10 mouse cellular contexts compared by ENCODE assay signal in the genomic region with DNA sequence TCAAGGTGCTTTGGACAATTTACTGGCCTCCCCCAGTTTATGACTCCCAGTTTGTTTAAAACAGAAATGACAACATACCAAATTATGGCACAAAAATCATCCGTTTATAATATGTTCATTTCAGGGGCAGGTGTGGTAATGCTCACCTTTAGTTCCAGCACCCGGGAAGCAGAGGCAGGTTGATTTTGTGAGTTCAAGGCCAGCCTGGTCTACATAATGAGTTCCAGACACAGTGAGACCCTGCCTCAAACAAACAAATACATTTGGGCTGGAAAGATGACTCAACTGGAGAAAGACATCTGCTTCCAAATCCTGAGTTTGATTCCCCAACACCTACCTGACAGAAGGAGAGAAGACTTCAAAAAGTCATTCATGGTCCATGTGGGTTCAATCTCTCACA. TPM values are rescaled to one million over a fixed set of nuclear protein-coding genes. Genes with fewer than 3 reads are reported as not detected.
A peak's percentile ranks its signal among the peaks of the same experiment; 100 is the strongest.
DNase-seq lines count a peak whose midpoint lies in the region; ATAC-seq and TF ChIP-seq lines count a peak whose summit lies in the region.
"Had no signal": no experiment of that assay in that cellular context is flagged by ENCODE, and none has a peak within 500 bp of the region (broad histone marks: within the 10 kb centered on the region; RNA-seq: fewer than 3 reads in every experiment).

No protein-coding gene starts in this region.

- H3K4me2 ChIP-seq in neural tube, embryonic 11.5 days (ENCODE audit: low read depth), result peak overlapping the region; percentile 91
- H3K4me2 ChIP-seq in liver, embryonic 13.5 days, result peak overlapping the region; percentile 88
- peak overlapping the region; percentile 72; the same call in 1 of the 2 replicates for H3K4me2 ChIP-seq in stomach, postnatal 0 days (replicated peaks; ENCODE audit: low read depth)

- TF ChIP-seq EP300 in stomach, postnatal 0 days (optimal IDR thresholded peaks at IDR 0.05), result no peak

- no peak for TF ChIP-seq CTCF in stomach, postnatal 0 days (IDR thresholded peaks at IDR 0.05; ENCODE audit: low read depth)

- no peak for ATAC-seq in neural tube, embryonic 11.5 days (ENCODE audit: insufficient read depth, low FRiP score, low TSS enrichment)
- no peak for ATAC-seq in liver, embryonic 13.5 days (ENCODE audit: low read depth)
- no peak for ATAC-seq in stomach, postnatal 0 days (ENCODE audit: low FRiP score, low TSS enrichment)

- no peaks in the 10 kb centered on the region for H3K9me3 ChIP-seq in neural tube, embryonic 11.5 days (ENCODE audit: control insufficient read depth, low read length)
- no peaks in the 10 kb centered on the region for H3K9me3 ChIP-seq in liver, embryonic 13.5 days (replicated peaks)
- H3K9me3 ChIP-seq in stomach, postnatal 0 days (ENCODE audit: control insufficient read depth, low read length), result 0 out of 2 replicates have a peak, but pooled peaks cover under 1% of the 10 kb centered on the region

- no peak overlapping the region for H3K9ac ChIP-seq in neural tube, embryonic 11.5 days (ENCODE audit: low read length)
- H3K9ac ChIP-seq in liver, embryonic 13.5 days, result peak overlapping the region; percentile 91; the same call in 1 of the 2 replicates
- no peak overlapping the region for H3K9ac ChIP-seq in stomach, postnatal 0 days (ENCODE audit: low read length)

- H3K4me3 ChIP-seq in neural tube, embryonic 11.5 days (ENCODE audit: low read depth, low read length), result no peak overlapping the region
- peak overlapping the region; percentile 87 for H3K4me3 ChIP-seq in liver, embryonic 13.5 days (replicated peaks)
- no peak overlapping the region for H3K4me3 ChIP-seq in stomach, postnatal 0 days (ENCODE audit: low read depth, low read length)

- no peaks in the 10 kb centered on the region for H3K27me3 ChIP-seq in neural tube, embryonic 11.5 days (ENCODE audit: control insufficient read depth, insufficient read depth, low read length)
- no peaks in the 10 kb centered on the region for H3K27me3 ChIP-seq in liver, embryonic 13.5 days
- H3K27me3 ChIP-seq in stomach, postnatal 0 days (ENCODE audit: control insufficient read depth, insufficient read depth, low read length), result no peaks in the 10 kb centered on the region

- WGBS in neural tube, embryonic 11.5 days, result 77% methylated on average over 2 of the region's 2 CpGs
- WGBS in liver, embryonic 13.5 days (ENCODE audit: insufficient replicate concordance), result 68% methylated on average over 2 of the region's 2 CpGs
- 62% methylated on average over 2 of the region's 2 CpGs for WGBS in stomach, postnatal 0 days

- DNase-seq in cerebellum, adult 9-10 months, result peak; percentile 66
- DNase-seq in cerebellum, postnatal 14 days, result no peak
- no peak for DNase-seq in neural tube, embryonic 11.5 days (ENCODE audit: low spot score)
- no peak for DNase-seq in neural tube, embryonic 10.5 days (ENCODE audit: extremely low spot score, low spot score)
- DNase-seq in liver, embryonic 13.5 days, result no peak
- DNase-seq in stomach, postnatal 0 days (ENCODE audit: low spot score), result no peak
- DNase-seq in adrenal gland, adult 18-20 months (ENCODE audit: low spot score in 2 of 2), result no peak
- DNase-seq in spleen, postnatal 4 days (ENCODE audit: low spot score in 2 of 2), result no peak
- DNase-seq: adrenal gland, postnatal 25 days; gastrocnemius, postnatal 14 days had no signal

- H3K36me3 ChIP-seq in neural tube, embryonic 11.5 days (ENCODE audit: control insufficient read depth, insufficient read depth, low read length), result no peaks in the 10 kb centered on the region
- no peaks in the 10 kb centered on the region for H3K36me3 ChIP-seq in liver, embryonic 13.5 days
- H3K36me3 ChIP-seq in stomach, postnatal 0 days (ENCODE audit: control insufficient read depth, insufficient read depth, low read length), result no peaks in the 10 kb centered on the region

- peaks cover 10% of the 10 kb centered on the region; the same call in 1 of the 2 replicates for H3K4me1 ChIP-seq in neural tube, embryonic 11.5 days (ENCODE audit: control insufficient read depth, insufficient read depth, low read length)
- peaks cover 56% of the 10 kb centered on the region for H3K4me1 ChIP-seq in liver, embryonic 13.5 days (replicated peaks)
- peaks cover 9% of the 10 kb centered on the region for H3K4me1 ChIP-seq in stomach, postnatal 0 days (replicated peaks; ENCODE audit: control insufficient read depth, insufficient read depth)

- H3K27ac ChIP-seq in neural tube, embryonic 11.5 days (ENCODE audit: low read depth, low read length), result no peak overlapping the region
- peak overlapping the region; percentile 99 for H3K27ac ChIP-seq in liver, embryonic 13.5 days
- peak overlapping the region; percentile 100 for H3K27ac ChIP-seq in stomach, postnatal 0 days (replicated peaks)

RNA-seq across cellular contexts. Expression of a gene that starts 1.5 kb away (rescaled TPM):
- 69.4 and 73.6 TPM in 2 replicates for polyA plus RNA-seq in neural tube, embryonic 11.5 days (2014; fragmentation: Nextera tagmentation; extraction: Ambion mirVana)
- polyA plus RNA-seq in liver, embryonic 13.5 days (2015; fragmentation: Nextera tagmentation; extraction: Ambion mirVana), result 29.1 and 35.8 TPM in 2 replicates
- 53.2 and 56.2 TPM in 2 replicates for polyA plus RNA-seq in stomach, postnatal 0 days (2015; fragmentation: Nextera tagmentation; extraction: Ambion mirVana)
- 100 to 1,000 TPM; 142 to 155 TPM for total RNA-seq in adrenal gland, adult 18-20 months (2021)

RNA-seq across cellular contexts. Expression of a gene that starts 51.3 kb away (rescaled TPM):
- 62.1 and 63.2 TPM in 2 replicates for polyA plus RNA-seq in neural tube, embryonic 11.5 days (2014; fragmentation: Nextera tagmentation; extraction: Ambion mirVana)
- polyA plus RNA-seq in liver, embryonic 13.5 days (2015; fragmentation: Nextera tagmentation; extraction: Ambion mirVana), result 20.8 and 22.8 TPM in 2 replicates
- polyA plus RNA-seq in stomach, postnatal 0 days (2015; fragmentation: Nextera tagmentation; extraction: Ambion mirVana), result 46.8 and 50.7 TPM in 2 replicates
- total RNA-seq in adrenal gland, adult 18-20 months (2021), result 10 to 100 TPM; 71.4 to 79.5 TPM
